Mouse (Mus musculus): ENCODE results near the gene Mcemp1.

- no peak for TF ChIP-seq CTCF (IDR thresholded peaks at IDR 0.05; ENCODE audit: borderline replicate concordance, insufficient read depth, low read length)
- TF ChIP-seq POLR2A (IDR thresholded peaks at IDR 0.05; ENCODE audit: low read depth, low read length), result no peak
Observed at GRCm38 (mm10) chr8:3670388-3670787, 4.8 kb downstream of the Mcemp1 start.

All from embryonic fibroblast, embryonic 13.5 days (primary cell).